Mouse (Mus musculus) myocyte (in vitro differentiated cells): ENCODE measurements at regions not wholly inside any gene's neighbourhood (a gene's known extent, or its start where the extent isn't known, plus 50 kb on each side); places are given as distances from the start of the nearest gene placed in this dataset.

ENCODE experiments used
- CEBPB ChIP-seq: IDR thresholded peaks from 2 replicates; pipeline ENCODE4 v1.6.1; 2011; ENCODE audit warnings: mild to moderate bottlenecking, moderate library complexity; ENCODE audit not compliant: poor library complexity, insufficient read depth, severe bottlenecking
- E2F4 ChIP-seq: IDR thresholded peaks from one replicate; pipeline ENCODE4 v1.6.1; 2011; ENCODE audit warnings: mild to moderate bottlenecking, control low read depth, moderate library complexity; ENCODE audit not compliant: insufficient read depth
- MAX ChIP-seq: IDR thresholded peaks from one replicate; pipeline ENCODE4 v1.6.1; 2011; ENCODE audit warnings: low read depth, mild to moderate bottlenecking, control low read depth
- MYOD1 ChIP-seq, 3 experiments: IDR thresholded peaks; one replicate each; pipeline ENCODE4 v1.6.1; 2011; ENCODE audit warnings: control low read depth in 2 of 3, low read depth in 2 of 3, mild to moderate bottlenecking in 2 of 3, moderate library complexity in 1 of 3; ENCODE audit not compliant: insufficient read length in 2 of 3, control insufficient read depth in 1 of 3
- MYOG ChIP-seq, 3 experiments: IDR thresholded peaks; one replicate each; pipeline ENCODE4 v1.6.1; 2011; ENCODE audit warnings: control low read depth in 2 of 3, low read depth in 2 of 3, mild to moderate bottlenecking in 2 of 3; ENCODE audit not compliant: insufficient read length in 2 of 3, control insufficient read depth in 1 of 3, insufficient read depth in 1 of 3
- POLR2A ChIP-seq: IDR thresholded peaks from one replicate; pipeline ENCODE4 v1.6.1; 2011; ENCODE audit warnings: low read depth, mild to moderate bottlenecking, control low read depth, moderate library complexity; ENCODE audit not compliant: insufficient read length
- POLR2AphosphoS2 ChIP-seq: IDR thresholded peaks from one replicate; pipeline ENCODE4 v1.6.1; 2011; ENCODE audit warnings: low read depth, control low read depth; ENCODE audit not compliant: insufficient read length
- REST ChIP-seq: IDR thresholded peaks from one replicate; pipeline ENCODE4 v1.6.1; 2011; ENCODE audit warnings: mild to moderate bottlenecking, control low read depth, moderate library complexity; ENCODE audit not compliant: insufficient read depth, insufficient read length
- SRF ChIP-seq: IDR thresholded peaks from one replicate; pipeline ENCODE4 v1.6.1; 2011; ENCODE audit warnings: low read depth; ENCODE audit not compliant: control insufficient read depth, insufficient read length
- TCF12 ChIP-seq: IDR thresholded peaks from one replicate; pipeline ENCODE4 v1.6.1; 2011; ENCODE audit warnings: mild to moderate bottlenecking, control low read depth; ENCODE audit not compliant: poor library complexity, insufficient read depth, severe bottlenecking
- TCF3 ChIP-seq: IDR thresholded peaks from one replicate; pipeline ENCODE4 v1.6.1; 2011; ENCODE audit warnings: low read depth, control low read depth; ENCODE audit not compliant: insufficient read length
- USF1 ChIP-seq: IDR thresholded peaks from one replicate; pipeline ENCODE4 v1.6.1; 2011; ENCODE audit warnings: low read depth, mild to moderate bottlenecking, control low read depth, moderate library complexity

DNA sequence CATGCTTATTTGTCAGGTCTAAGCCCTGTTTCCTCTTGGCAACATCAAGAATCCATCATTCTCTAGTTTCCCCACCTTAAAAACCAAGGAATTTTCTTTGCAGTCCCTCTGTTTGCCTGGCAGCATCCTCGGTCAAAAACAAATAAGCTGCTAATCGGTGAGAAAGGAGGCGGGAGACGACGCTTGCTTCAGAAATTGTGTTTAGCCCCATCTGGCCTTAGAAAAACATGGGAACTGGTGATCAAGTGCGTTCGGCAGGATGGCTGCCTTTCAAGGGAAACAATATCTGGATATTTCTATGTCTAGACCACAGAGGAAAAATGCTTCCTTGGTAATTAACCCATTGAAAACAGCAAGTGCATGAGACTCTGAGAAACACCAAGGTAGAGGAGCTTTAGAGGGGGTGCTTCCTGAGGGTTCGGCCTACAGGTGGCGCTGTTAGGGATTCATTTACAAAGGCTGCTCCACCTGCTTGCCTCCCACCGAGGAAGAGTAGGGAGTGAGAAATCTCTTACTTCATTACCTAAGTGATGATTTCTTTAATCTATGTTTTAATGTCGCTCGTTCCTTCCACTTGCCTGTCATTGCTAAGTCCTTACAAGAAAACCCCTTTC, 174.7 kb upstream of the Col8a1 start:
- no peak for TF ChIP-seq TCF12
- TF ChIP-seq POLR2A, result no peak
- TF ChIP-seq MYOD1 (IDR thresholded peaks at IDR 0.05; ENCODE audit: control insufficient read depth in 1 of 3, insufficient read length in 2 of 3, low read depth in 2 of 3), result no peak
- no peak for TF ChIP-seq USF1
- no peak for TF ChIP-seq MYOG (IDR thresholded peaks at IDR 0.05; ENCODE audit: control insufficient read depth in 1 of 3, insufficient read depth in 1 of 3, insufficient read length in 2 of 3, low read depth in 2 of 3)
- no peak for TF ChIP-seq POLR2AphosphoS2
- no peak for TF ChIP-seq CEBPB
- no peak for TF ChIP-seq MAX
- TF ChIP-seq SRF, result no peak
- no peak for TF ChIP-seq E2F4
- no peak for TF ChIP-seq REST
- TF ChIP-seq TCF3, result no peak
